Mouse (Mus musculus) T-helper 17 cell (primary cell): ENCODE measurements around the gene Fam221a.
"Not testable (repeated sequence)": the region's sequence is repeated elsewhere in the genome, so short reads cannot be mapped to it uniquely, and the experiment has no call there.

Experiments
- in situ Hi-C, 2 experiments: fragments of 300-600 bp; cut with MboI, MseI; formaldehyde crosslinking; loops; 1 replicate in 1 of 2; 2 replicates in 1 of 2; pipeline ENCODE4 v1.15.1; 2025; ENCODE audit warnings: high pct_unique_total_duplicates in 2 of 2

Fam221a gene

GRCm38 (mm10) chr6:49373943-49374342 is 6.4 kb downstream of the Fam221a start:
- in situ Hi-C loops, result no loop called here

GRCm38 (mm10) chr6:49378328-49378727 is 10.8 kb downstream of the Fam221a start:
- in situ Hi-C loops, result no loop called here

- in situ Hi-C loops, result no loop called here
Measured at GRCm38 (mm10) chr6:49394276-49394675, 26.7 kb downstream of the Fam221a start.

GRCm38 (mm10) chr6:49395316-49395715 is 27.8 kb downstream of the Fam221a start, which contains the start of gene Stk31:
Gene Stk31 (plus strand): TSS chr6:49395604.
- in situ Hi-C loops, result loop anchor here in 1 of 2 experiments (5.0 kb wide), 1 partner anchor 118 kb away; no protein-coding TSS in a partner anchor

GRCm38 (mm10) chr6:49397466-49397865 is 29.9 kb downstream of the Fam221a start:
- in situ Hi-C loops, result loop anchor here in 1 of 2 experiments (5.0 kb wide), 1 partner anchor 120 kb away; no protein-coding TSS in a partner anchor

- in situ Hi-C loops, result loop anchor here in 1 of 2 experiments (5.0 kb wide), 1 partner anchor 121 kb away; no protein-coding TSS in a partner anchor
Measured at GRCm38 (mm10) chr6:49398365-49398764, 30.8 kb downstream of the Fam221a start.

- in situ Hi-C loops, result no loop called here
Measured at GRCm38 (mm10) chr6:49410830-49411229, 43.3 kb downstream of the Fam221a start.

GRCm38 (mm10) chr6:49412967-49413366 is 45.4 kb downstream of the Fam221a start:
- in situ Hi-C loops, result not testable (repeated sequence)

GRCm38 (mm10) chr6:49415971-49416370 is 48.4 kb downstream of the Fam221a start:
- in situ Hi-C loops, result no loop called here

GRCm38 (mm10) chr6:49437306-49437705 is 69.8 kb downstream of the Fam221a start:
- in situ Hi-C loops, result no loop called here
